Mouse (Mus musculus) liver, adult 10 weeks (tissue): Measurements from ENCODE around the gene Vmn1r170. TPM values are rescaled to one million over a fixed set of nuclear protein-coding genes. Genes with fewer than 3 reads are reported as not detected.

Experiments
- polyA plus RNA-seq: library from polyadenylated mRNA; stranded (reverse); fragments of 350-450 nt; fragmentation: Illumina TruSeq; extraction: RNeasy Lipid Tissue Mini Kit (QIAGEN cat#74804); gene quantifications from one replicate; pipeline ENCODE4 v1.2.3, GENCODE M21; 2014; ENCODE audit warnings: low read depth, low replicate concordance

Gene Vmn1r170
- polyA plus RNA-seq: not detected

GRCm38 (mm10) chr7:23605875-23606274 lies at the start of gene Vmn1r170:
Vmn1r170 (plus strand) TSS chr7:23606175.

DNA sequence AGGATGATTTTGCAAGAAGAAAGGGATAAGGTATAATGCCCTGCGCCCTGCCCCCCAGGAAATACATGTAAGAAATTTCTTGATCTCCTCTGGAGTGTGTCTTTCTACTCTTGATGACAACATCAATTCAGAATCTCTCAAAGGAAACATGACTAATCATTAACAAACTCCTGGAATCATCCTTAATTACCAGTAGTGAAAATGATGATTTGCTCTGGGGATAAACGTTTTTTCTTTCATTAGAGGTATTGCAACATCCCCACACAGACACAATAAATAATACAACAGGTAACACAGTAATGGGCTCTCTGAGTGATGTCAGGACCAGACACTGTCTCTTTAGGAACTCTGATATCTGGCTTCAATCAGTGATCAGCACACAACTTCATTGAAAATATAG lies 30.7 kb upstream of the Vmn1r170 start, which contains the start of gene Vmn1r169:
Vmn1r169 (plus strand) TSS at position 301 of the 400 bp plus-strand sequence.

GRCm38 (mm10) chr7:23630422-23630821 lies 24.4 kb downstream of the Vmn1r170 start, which contains the start of gene Vmn1r171:
Vmn1r171 (plus strand) TSS chr7:23630722.

Other genes starting within 250 kb of the Vmn1r170 start
- not detected for gene Nlrp5, start 220.3 kb upstream of the Vmn1r170 start, polyA plus RNA-seq
- not detected for gene Vmn1r167, start 99.0 kb upstream of the Vmn1r170 start, polyA plus RNA-seq
- gene Vmn1r168, start 66.4 kb upstream of the Vmn1r170 start, polyA plus RNA-seq: not detected
- gene Vmn1r169, start 30.6 kb upstream of the Vmn1r170 start, polyA plus RNA-seq: not detected
- gene Vmn1r171, start 24.5 kb downstream of the Vmn1r170 start, polyA plus RNA-seq: not detected
- not detected for gene Vmn1r172, start 52.1 kb downstream of the Vmn1r170 start, polyA plus RNA-seq
- not detected for gene Vmn1r173, start 94.5 kb downstream of the Vmn1r170 start, polyA plus RNA-seq
- not detected for gene Vmn1r174, start 146.1 kb downstream of the Vmn1r170 start, polyA plus RNA-seq
- not detected for gene Vmn1r175, start 204.5 kb downstream of the Vmn1r170 start, polyA plus RNA-seq
- not detected for gene Vmn1r176, start 231.2 kb downstream of the Vmn1r170 start, polyA plus RNA-seq